Mouse (Mus musculus) stomach, postnatal 0 days (tissue): ENCODE results near the gene Arhgef2. TPM values are rescaled to one million over a fixed set of nuclear protein-coding genes. Genes with fewer than 3 reads are reported as not detected.
A peak's percentile ranks its signal among the peaks of the same experiment; 100 is the strongest.

Experiments
- ATAC-seq: fragments of 200-750 bp; cut with Nextera tagmentation; 2 replicates; pipeline ENCODE4 v1.8.0; 2017; ENCODE audit not compliant: low FRiP score, low TSS enrichment
- DNase-seq: peaks from one replicate; pipeline ENCODE4 v3.0.0-alpha.2; 2016; ENCODE audit warnings: low spot score
- H3K27ac ChIP-seq: fragments of 300-500 bp; sonication (generic); replicated peaks from 2 replicates; pipeline ENCODE4 v1.5.1; 2014; ENCODE audit warnings: mild to moderate bottlenecking, control low read depth
- H3K27me3 ChIP-seq: fragments of 300-500 bp; sonication (generic); 2 replicates; pipeline ENCODE4 v1.6.1; 2014; ENCODE audit warnings: low read length; ENCODE audit not compliant: control insufficient read depth, insufficient read depth
- H3K36me3 ChIP-seq: fragments of 300-500 bp; sonication (generic); 2 replicates; pipeline ENCODE4 v1.6.1; 2014; ENCODE audit warnings: low read length, mixed read lengths; ENCODE audit not compliant: control insufficient read depth, insufficient read depth
- H3K4me1 ChIP-seq: fragments of 300-500 bp; sonication (generic); replicated peaks from 2 replicates; pipeline ENCODE4 v1.6.1; 2014; ENCODE audit warnings: antibody characterized with exemption; ENCODE audit not compliant: control insufficient read depth, insufficient read depth
- H3K4me2 ChIP-seq: fragments of 300-500 bp; sonication (generic); replicated peaks from 2 replicates; pipeline ENCODE4 v1.6.1; 2014; ENCODE audit warnings: low read depth, mild to moderate bottlenecking, control low read depth, moderate library complexity
- H3K4me3 ChIP-seq: fragments of 300-500 bp; sonication (generic); 2 replicates; pipeline ENCODE4 v1.5.1; 2014; ENCODE audit warnings: low read depth, low read length, control low read depth
- H3K9ac ChIP-seq: fragments of 300-500 bp; sonication (generic); 2 replicates; pipeline ENCODE4 v1.6.1; 2014; ENCODE audit warnings: mild to moderate bottlenecking, low read length, control low read depth, mixed read lengths
- H3K9me3 ChIP-seq: fragments of 300-500 bp; sonication (generic); 2 replicates; pipeline ENCODE4 v1.6.1; 2016; ENCODE audit warnings: low read length; ENCODE audit not compliant: control insufficient read depth
- CTCF ChIP-seq: IDR thresholded peaks from 2 replicates; pipeline ENCODE4 v1.5.1; 2016; ENCODE audit warnings: antibody characterized with exemption, low read depth, mild to moderate bottlenecking, moderate library complexity
- EP300 ChIP-seq: optimal IDR thresholded peaks from 2 replicates; pipeline ENCODE3; 2016; ENCODE audit warnings: antibody characterized with exemption
- WGBS: fragments of 180-500 bp; shearing (Covaris S2); extraction: QIAGEN DNeasy Blood & Tissue Kit; methylation state at CpG from one replicate; pipeline ENCODE4 v1.1.7; 2014; 5-methylcytosine and 5-hydroxymethylcytosine counted together
- polyA plus RNA-seq: library from polyadenylated mRNA; unstranded; fragments of >200 nt; fragmentation: Nextera tagmentation; extraction: Ambion mirVana; gene quantifications from 2 replicates; pipeline ENCODE4 v1.2.1, GENCODE M21; 2015

The Arhgef2 gene
- polyA plus RNA-seq, 1 experiment from 2014 or later = 29.0 TPM

DNA sequence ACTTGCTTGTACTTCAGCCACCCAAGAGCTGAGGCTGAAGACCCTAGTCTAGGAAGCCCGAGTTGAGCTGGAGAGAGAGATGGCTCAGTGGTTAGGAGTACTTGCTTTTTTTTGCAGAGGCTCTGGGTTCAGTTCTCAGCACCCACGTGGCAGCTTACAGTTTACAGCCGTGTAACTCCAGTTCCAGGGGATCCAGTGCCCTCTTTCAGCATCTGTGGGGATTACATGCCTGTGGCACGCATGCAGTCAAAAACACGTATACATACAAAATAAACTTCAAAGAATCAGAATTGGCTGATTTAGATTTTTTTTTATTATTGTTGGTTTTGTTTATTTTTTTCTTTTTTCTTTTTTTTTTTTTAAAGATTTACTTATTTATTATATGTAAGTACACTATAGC, 31.4 kb downstream of the Arhgef2 start:
- TF ChIP-seq EP300 (no peak), CTCF (0 out of 2 replicates have a peak, but pooled peaks have one; percentile 2)
- Histone ChIP-seq H3K4me2 (no peak overlapping the region), H3K27me3 (no peaks in the 10 kb centered on the region), H3K36me3 (peaks cover 55% of the 10 kb centered on the region), H3K4me1 (no peaks in the 10 kb centered on the region), H3K27ac (no peak overlapping the region), H3K9me3 (no peaks in the 10 kb centered on the region), H3K4me3 (no peak overlapping the region), H3K9ac (no peak overlapping the region)
- ATAC-seq (no peak), DNase-seq (no peak)
- 93% methylated on average over 5 of the region's 5 CpGs for whole genome bisulfite sequencing

GRCm38 (mm10) chr3:88639239-88639638, 33.5 kb downstream of the Arhgef2 start:
- TF ChIP-seq EP300 = no peak
- TF ChIP-seq CTCF = no peak
- H3K4me2 ChIP-seq = no peak overlapping the region
- no peak overlapping the region for H3K4me3 ChIP-seq
- no peak overlapping the region for H3K9ac ChIP-seq
- DNase-seq = no peak
- H3K27ac ChIP-seq = no peak overlapping the region
- WGBS = 93% methylated on average over 12 of the region's 12 CpGs
- H3K27me3 ChIP-seq = no peaks in the 10 kb centered on the region
- no peak for ATAC-seq
- H3K4me1 ChIP-seq = no peaks in the 10 kb centered on the region
- H3K36me3 ChIP-seq = peaks cover 63% of the 10 kb centered on the region
- H3K9me3 ChIP-seq = no peaks in the 10 kb centered on the region

GRCm38 (mm10) chr3:88640676-88641075, 34.9 kb downstream of the Arhgef2 start:
- Histone ChIP-seq H3K4me2 (no peak overlapping the region), H3K4me1 (no peaks in the 10 kb centered on the region), H3K4me3 (no peak overlapping the region), H3K27me3 (no peaks in the 10 kb centered on the region), H3K9ac (no peak overlapping the region), H3K36me3 (peaks cover 53% of the 10 kb centered on the region), H3K9me3 (no peaks in the 10 kb centered on the region), H3K27ac (no peak overlapping the region)
- TF ChIP-seq EP300 (no peak), CTCF (peak; percentile 82)
- ATAC-seq (no peak), DNase-seq (peak; percentile 70)
- WGBS = 75% methylated on average over 1 of the region's 1 CpGs

GRCm38 (mm10) chr3:88643078-88643477, 37.3 kb downstream of the Arhgef2 start:
- 80% methylated on average over 5 of the region's 5 CpGs for WGBS
- no peak overlapping the region for H3K4me2 ChIP-seq
- TF ChIP-seq CTCF = no peak
- no peak for TF ChIP-seq EP300
- H3K9me3 ChIP-seq = no peaks in the 10 kb centered on the region
- H3K27ac ChIP-seq = no peak overlapping the region
- no peak overlapping the region for H3K9ac ChIP-seq
- H3K36me3 ChIP-seq = peaks cover 47% of the 10 kb centered on the region
- no peak overlapping the region for H3K4me3 ChIP-seq
- ATAC-seq = no peak
- no peak for DNase-seq
- no peaks in the 10 kb centered on the region for H3K4me1 ChIP-seq
- no peaks in the 10 kb centered on the region for H3K27me3 ChIP-seq

DNA sequence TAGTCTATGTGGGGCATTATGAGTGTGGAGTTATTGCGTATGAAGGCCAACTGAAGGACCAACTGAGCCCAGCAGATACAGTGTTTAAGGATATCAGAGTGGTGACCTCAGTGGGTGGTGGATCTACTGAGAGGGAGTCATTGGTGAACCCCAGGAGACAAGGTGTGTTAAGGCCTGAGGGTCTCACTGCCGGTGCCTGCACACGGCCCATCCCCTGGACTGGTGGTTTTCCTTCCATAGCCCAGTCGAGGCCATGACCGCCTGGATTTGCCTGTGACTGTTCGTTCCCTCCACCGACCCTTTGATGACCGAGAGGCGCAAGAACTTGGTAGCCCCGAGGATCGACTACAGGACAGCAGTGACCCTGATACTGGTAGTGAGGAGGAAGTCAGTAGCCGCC, 40.2 kb downstream of the Arhgef2 start:
- no peak overlapping the region for H3K4me2 ChIP-seq
- ATAC-seq (no peak), DNase-seq (no peak)
- H3K36me3 ChIP-seq = peaks cover 33% of the 10 kb centered on the region
- H3K4me3 ChIP-seq = no peak overlapping the region
- TF ChIP-seq CTCF = no peak
- no peak for TF ChIP-seq EP300
- no peak overlapping the region for H3K9ac ChIP-seq
- no peaks in the 10 kb centered on the region for H3K4me1 ChIP-seq
- H3K27ac ChIP-seq = no peak overlapping the region
- 88% methylated on average over 12 of the region's 12 CpGs for WGBS
- H3K27me3 ChIP-seq = no peaks in the 10 kb centered on the region
- no peaks in the 10 kb centered on the region for H3K9me3 ChIP-seq

DNA sequence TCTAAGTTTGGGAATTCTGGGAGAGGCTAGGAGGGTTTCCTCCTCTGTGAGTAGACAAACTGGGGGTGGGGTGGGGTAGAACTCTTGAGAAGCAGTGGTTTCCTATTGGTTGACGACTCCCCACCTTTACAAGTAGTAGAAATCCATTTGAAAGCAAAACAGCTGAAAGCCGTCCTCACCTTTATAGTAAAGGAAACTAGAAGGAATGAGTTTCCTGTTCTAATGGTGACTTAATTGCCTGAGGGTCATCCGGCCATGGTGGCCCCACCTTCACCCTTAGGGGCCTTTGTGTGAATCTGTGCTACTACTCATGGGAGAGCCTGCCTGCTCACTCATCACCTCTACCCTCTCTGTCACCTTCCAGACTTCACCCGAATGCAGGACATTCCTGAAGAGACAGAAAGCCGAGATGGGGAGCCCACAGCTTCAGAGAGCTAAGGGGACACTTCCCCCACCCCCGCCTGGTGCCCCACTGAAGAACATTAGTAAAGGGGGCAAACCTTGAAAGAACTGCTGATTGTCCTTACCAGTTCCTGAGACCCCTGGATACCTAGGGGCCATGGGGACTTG, 40.7 kb downstream of the Arhgef2 start:
- no peak for TF ChIP-seq CTCF
- Histone ChIP-seq H3K27me3 (no peaks in the 10 kb centered on the region), H3K27ac (no peak overlapping the region), H3K9ac (no peak overlapping the region), H3K9me3 (no peaks in the 10 kb centered on the region), H3K4me1 (no peaks in the 10 kb centered on the region), H3K4me3 (no peak overlapping the region), H3K4me2 (no peak overlapping the region), H3K36me3 (peaks cover 33% of the 10 kb centered on the region)
- no peak for ATAC-seq
- DNase-seq = no peak
- 64% methylated on average over 6 of the region's 6 CpGs for WGBS
